Mouse (Mus musculus) kidney, adult 11 months (tissue): Measurements from ENCODE around the gene Fxyd1.

Experiments
- DNase-seq: peaks from one replicate; pipeline ENCODE4 v3.0.0; 2022

The Fxyd1 gene

GRCm38 (mm10) chr7:31077470-31077869 lies 20.5 kb upstream of the Fxyd1 start:
- DNase-seq = no peak

GRCm38 (mm10) chr7:31076492-31076891 lies 19.5 kb upstream of the Fxyd1 start, which contains the start of gene Fxyd3:
Fxyd3 (minus strand) TSS chr7:31076704.
- no peak for DNase-seq

GRCm38 (mm10) chr7:31074713-31075069 lies 17.7 kb upstream of the Fxyd1 start:
- DNase-seq = no peak

- DNase-seq = no peak
Measured at GRCm38 (mm10) chr7:31074061-31074712, 17.2 kb upstream of the Fxyd1 start.

- no peak for DNase-seq
Measured at GRCm38 (mm10) chr7:31073546-31073945, 16.5 kb upstream of the Fxyd1 start.

GRCm38 (mm10) chr7:31072326-31072725 lies 15.3 kb upstream of the Fxyd1 start:
- no peak for DNase-seq

GRCm38 (mm10) chr7:31070324-31070723 lies 13.3 kb upstream of the Fxyd1 start:
- DNase-seq = no peak

GRCm38 (mm10) chr7:31069491-31069890 lies 12.5 kb upstream of the Fxyd1 start:
- DNase-seq = no peak

- no peak for DNase-seq
Measured at GRCm38 (mm10) chr7:31067836-31068235, 10.8 kb upstream of the Fxyd1 start.

GRCm38 (mm10) chr7:31063074-31063560 lies 6.1 kb upstream of the Fxyd1 start:
- DNase-seq = no peak

GRCm38 (mm10) chr7:31060621-31061010 lies 3.6 kb upstream of the Fxyd1 start:
- no peak for DNase-seq

GRCm38 (mm10) chr7:31059919-31060620 lies 3.1 kb upstream of the Fxyd1 start:
- DNase-seq = no peak

- peak; percentile 63 for DNase-seq
Measured at GRCm38 (mm10) chr7:31059108-31059507, 2.1 kb upstream of the Fxyd1 start, which contains the start of gene Lgi4. Lgi4 (plus strand) TSS chr7:31059342.

GRCm38 (mm10) chr7:31058211-31058610 lies 1.2 kb upstream of the Fxyd1 start:
- DNase-seq = no peak

- DNase-seq = no peak
Measured at GRCm38 (mm10) chr7:31057730-31058129, 731 bp upstream of the Fxyd1 start.

GRCm38 (mm10) chr7:31056448-31056847 lies 551 bp downstream of the Fxyd1 start:
- no peak for DNase-seq

GRCm38 (mm10) chr7:31055883-31056282 lies 1.1 kb downstream of the Fxyd1 start:
- peak; percentile 24 for DNase-seq

- peak; percentile 61 for DNase-seq
Measured at GRCm38 (mm10) chr7:31055354-31055824, 1.6 kb downstream of the Fxyd1 start.

GRCm38 (mm10) chr7:31054661-31055320 lies 2.2 kb downstream of the Fxyd1 start:
- no peak for DNase-seq

GRCm38 (mm10) chr7:31053882-31054447 lies 3.0 kb downstream of the Fxyd1 start:
- DNase-seq = no peak

GRCm38 (mm10) chr7:31052636-31053434 lies 4.2 kb downstream of the Fxyd1 start:
- no peak for DNase-seq

- no peak for DNase-seq
Measured at GRCm38 (mm10) chr7:31052251-31052635, 4.8 kb downstream of the Fxyd1 start.
